Mouse (Mus musculus) midbrain, embryonic 13.5 days (tissue): ENCODE measurements at regions not wholly inside any gene's neighbourhood (a gene's known extent, or its start where the extent isn't known, plus 50 kb on each side); places are given as distances from the start of the nearest gene placed in this dataset.

ENCODE experiments used
- ATAC-seq: fragments of 200-750 bp; cut with Nextera tagmentation; 2 replicates; pipeline ENCODE4 v1.8.0; 2017; ENCODE audit warnings: mild to moderate bottlenecking, moderate TSS enrichment, moderate library complexity
- H3K27ac ChIP-seq: fragments of 300-500 bp; sonication (generic); 2 replicates; pipeline ENCODE4 v1.5.1; 2015; ENCODE audit warnings: inconsistent platforms, mild to moderate bottlenecking, moderate library complexity
- H3K27me3 ChIP-seq: fragments of 300-500 bp; sonication (generic); 2 replicates; pipeline ENCODE4 v1.6.1; 2015; ENCODE audit warnings: mild to moderate bottlenecking, inconsistent platforms
- H3K36me3 ChIP-seq: fragments of 300-500 bp; sonication (generic); 2 replicates; pipeline ENCODE4 v1.6.1; 2015; ENCODE audit warnings: mild to moderate bottlenecking, inconsistent platforms
- H3K4me1 ChIP-seq: fragments of 300-500 bp; sonication (generic); replicated peaks from 2 replicates; pipeline ENCODE4 v1.6.1; 2015; ENCODE audit warnings: inconsistent platforms
- H3K4me2 ChIP-seq: fragments of 300-500 bp; sonication (generic); replicated peaks from 2 replicates; pipeline ENCODE4 v1.6.1; 2015; ENCODE audit warnings: moderate library complexity, mild to moderate bottlenecking, inconsistent platforms
- H3K4me3 ChIP-seq: fragments of 300-500 bp; sonication (generic); replicated peaks from 2 replicates; pipeline ENCODE4 v1.5.1; 2015; ENCODE audit warnings: mild to moderate bottlenecking, inconsistent platforms
- H3K9ac ChIP-seq: fragments of 300-500 bp; sonication (generic); replicated peaks from 2 replicates; pipeline ENCODE4 v1.6.1; 2015; ENCODE audit warnings: mild to moderate bottlenecking, inconsistent platforms
- H3K9me3 ChIP-seq: fragments of 300-500 bp; sonication (generic); 2 replicates; pipeline ENCODE4 v1.6.1; 2016; ENCODE audit warnings: mild to moderate bottlenecking, inconsistent platforms
- WGBS: fragments of 180-500 bp; shearing (Covaris S2); methylation state at CpG from one replicate; pipeline ENCODE4 v1.1.7; 2015; 5-methylcytosine and 5-hydroxymethylcytosine counted together

DNA sequence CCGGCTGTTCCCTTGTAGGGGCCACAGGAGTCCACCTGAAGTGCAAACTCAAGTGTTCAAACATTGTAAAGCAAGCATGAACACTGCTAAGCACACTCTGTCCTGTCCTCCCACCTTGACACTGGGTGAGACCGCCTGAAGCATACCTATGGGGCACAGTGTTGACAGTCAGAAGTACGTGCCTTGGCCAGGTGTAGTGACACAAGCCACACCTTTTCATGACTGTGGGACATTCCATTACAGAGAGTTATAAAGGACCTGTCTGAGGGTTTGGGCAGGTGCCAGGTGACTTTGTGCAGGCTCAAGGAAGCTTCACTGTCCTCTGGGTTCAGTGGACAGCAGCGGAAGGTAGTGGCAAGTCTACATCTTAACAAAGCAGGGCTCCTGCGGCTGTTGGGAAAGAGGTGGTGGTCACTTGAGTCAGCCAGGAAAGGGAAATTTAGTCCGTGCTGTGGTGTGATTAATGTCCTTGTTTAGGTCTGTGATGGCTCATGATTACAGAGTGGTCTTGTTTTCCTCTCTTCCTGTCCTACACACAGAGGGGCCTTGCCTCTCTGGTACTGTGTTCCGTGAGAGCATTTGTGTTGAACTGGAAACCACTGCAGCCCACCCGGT, 112.5 kb downstream of the Nufip1 start:
- Histone ChIP-seq H3K27me3 (no peaks in the 10 kb centered on the region), H3K4me2 (no peak overlapping the region), H3K4me3 (no peak overlapping the region), H3K9ac (no peak overlapping the region), H3K9me3 (peaks cover 4% of the 10 kb centered on the region; the same call in 1 of the 2 replicates), H3K4me1 (peaks cover 22% of the 10 kb centered on the region), H3K27ac (no peak overlapping the region), H3K36me3 (no peaks in the 10 kb centered on the region)
- ATAC-seq = no peak
- 91% methylated on average over 8 of the region's 8 CpGs for WGBS

GRCm38 (mm10) chr14:76223903-76224302, 113.2 kb downstream of the Nufip1 start:
- 92% methylated on average over 2 of the region's 2 CpGs for WGBS
- H3K27ac ChIP-seq = no peak overlapping the region
- no peak overlapping the region for H3K9ac ChIP-seq

DNA sequence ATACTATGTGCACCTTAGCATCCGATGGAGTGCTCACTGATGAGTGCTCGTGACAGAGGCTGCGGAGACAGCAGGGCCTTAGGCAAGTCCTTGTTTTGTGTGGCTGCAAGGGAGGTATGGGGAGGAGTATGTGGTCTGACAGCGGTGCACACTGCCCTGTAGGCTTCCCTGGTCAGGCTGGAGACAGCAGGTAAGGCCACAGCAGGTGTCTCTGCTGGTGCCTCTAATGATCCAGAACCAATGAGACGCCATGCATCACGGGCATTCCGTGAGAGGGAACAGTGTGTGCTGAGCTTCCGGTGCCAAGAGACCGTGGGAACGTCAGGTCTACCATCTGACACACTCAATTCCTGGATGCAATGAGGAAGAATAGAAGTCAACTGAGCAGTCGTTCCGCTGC, 114.8 kb downstream of the Nufip1 start:
- Histone ChIP-seq H3K4me1 (peaks cover 27% of the 10 kb centered on the region), H3K27me3 (no peaks in the 10 kb centered on the region), H3K36me3 (no peaks in the 10 kb centered on the region), H3K4me2 (no peak overlapping the region), H3K4me3 (no peak overlapping the region), H3K9ac (no peak overlapping the region), H3K27ac (no peak overlapping the region), H3K9me3 (no peaks in the 10 kb centered on the region)
- no peak for ATAC-seq
- WGBS = 78% methylated on average over 12 of the region's 12 CpGs

More at GRCm38 (mm10) chr14:76223903-76224302, 113.2 kb downstream of the Nufip1 start:
- Histone ChIP-seq H3K9me3 (no peaks in the 10 kb centered on the region), H3K27me3 (no peaks in the 10 kb centered on the region), H3K4me2 (no peak overlapping the region), H3K4me3 (no peak overlapping the region), H3K4me1 (peaks cover 22% of the 10 kb centered on the region), H3K36me3 (no peaks in the 10 kb centered on the region)
- ATAC-seq = no peak

- Histone ChIP-seq H3K9me3 (no peaks in the 10 kb centered on the region), H3K27ac (no peak overlapping the region), H3K27me3 (no peaks in the 10 kb centered on the region), H3K4me2 (no peak overlapping the region), H3K4me1 (peaks cover 16% of the 10 kb centered on the region), H3K36me3 (no peaks in the 10 kb centered on the region), H3K4me3 (no peak overlapping the region), H3K9ac (no peak overlapping the region)
- no peak for ATAC-seq
- WGBS = 76% methylated on average over 4 of the region's 4 CpGs
Measured at GRCm38 (mm10) chr14:76226621-76227297, 116.1 kb downstream of the Nufip1 start.

DNA sequence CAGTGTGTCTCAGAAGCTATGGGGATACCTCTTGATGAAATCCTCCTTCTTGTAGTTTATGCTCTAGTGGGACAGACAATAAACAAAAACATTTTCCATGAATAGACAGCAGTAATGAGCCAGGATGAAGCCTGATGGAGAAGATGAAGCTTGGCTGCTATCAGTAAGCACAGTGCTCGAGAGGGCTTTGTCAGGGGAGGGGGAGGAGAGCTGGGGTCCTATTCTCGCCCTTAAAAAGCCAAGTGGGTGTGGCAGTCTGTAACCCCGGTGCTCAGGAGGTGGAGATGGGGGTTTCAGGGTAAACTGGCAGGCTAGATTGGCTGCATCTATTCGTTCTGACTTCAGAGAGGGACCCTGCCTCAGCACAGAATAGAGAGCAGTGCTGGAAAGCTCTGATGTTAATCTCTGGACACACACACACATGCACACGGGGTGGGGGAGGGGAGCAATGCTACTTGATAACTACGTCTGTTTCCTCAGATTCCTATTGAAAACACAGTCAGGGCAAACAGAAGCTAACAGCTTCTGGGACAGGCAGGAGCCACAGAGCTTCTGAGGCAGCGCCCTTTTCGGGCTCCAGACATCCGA, 118.4 kb downstream of the Nufip1 start:
- H3K4me2 ChIP-seq = no peak overlapping the region
- no peak overlapping the region for H3K9ac ChIP-seq
- H3K36me3 ChIP-seq = no peaks in the 10 kb centered on the region
- H3K27ac ChIP-seq = no peak overlapping the region
- no peaks in the 10 kb centered on the region for H3K27me3 ChIP-seq
- no peaks in the 10 kb centered on the region for H3K9me3 ChIP-seq
- H3K4me3 ChIP-seq = no peak overlapping the region
- 54% methylated on average over 9 of the region's 9 CpGs for WGBS
- no peak for ATAC-seq
- H3K4me1 ChIP-seq = peaks cover 5% of the 10 kb centered on the region; the same call in 1 of the 2 replicates

- no peak overlapping the region for H3K4me2 ChIP-seq
- no peaks in the 10 kb centered on the region for H3K9me3 ChIP-seq
- no peak overlapping the region for H3K4me3 ChIP-seq
- no peaks in the 10 kb centered on the region for H3K27me3 ChIP-seq
- H3K4me1 ChIP-seq = peaks cover 23% of the 10 kb centered on the region
- no peak for ATAC-seq
- H3K9ac ChIP-seq = no peak overlapping the region
- H3K36me3 ChIP-seq = no peaks in the 10 kb centered on the region
- H3K27ac ChIP-seq = no peak overlapping the region
- WGBS = 86% methylated on average over 14 of the region's 14 CpGs
Measured at GRCm38 (mm10) chr14:76239856-76240493, 129.3 kb downstream of the Nufip1 start.

GRCm38 (mm10) chr14:76243581-76244337, 133.1 kb downstream of the Nufip1 start:
- Histone ChIP-seq H3K9ac (peak overlapping the region; percentile 39; the same call in 1 of the 2 replicates), H3K27me3 (no peaks in the 10 kb centered on the region), H3K4me1 (peaks cover 28% of the 10 kb centered on the region), H3K36me3 (no peaks in the 10 kb centered on the region), H3K4me2 (peak overlapping the region; percentile 25; the same call in 1 of the 2 replicates), H3K4me3 (no peak overlapping the region), H3K9me3 (no peaks in the 10 kb centered on the region), H3K27ac (peak overlapping the region; percentile 64)
- peak; percentile 47 for ATAC-seq
- 64% methylated on average over 14 of the region's 14 CpGs for WGBS

DNA sequence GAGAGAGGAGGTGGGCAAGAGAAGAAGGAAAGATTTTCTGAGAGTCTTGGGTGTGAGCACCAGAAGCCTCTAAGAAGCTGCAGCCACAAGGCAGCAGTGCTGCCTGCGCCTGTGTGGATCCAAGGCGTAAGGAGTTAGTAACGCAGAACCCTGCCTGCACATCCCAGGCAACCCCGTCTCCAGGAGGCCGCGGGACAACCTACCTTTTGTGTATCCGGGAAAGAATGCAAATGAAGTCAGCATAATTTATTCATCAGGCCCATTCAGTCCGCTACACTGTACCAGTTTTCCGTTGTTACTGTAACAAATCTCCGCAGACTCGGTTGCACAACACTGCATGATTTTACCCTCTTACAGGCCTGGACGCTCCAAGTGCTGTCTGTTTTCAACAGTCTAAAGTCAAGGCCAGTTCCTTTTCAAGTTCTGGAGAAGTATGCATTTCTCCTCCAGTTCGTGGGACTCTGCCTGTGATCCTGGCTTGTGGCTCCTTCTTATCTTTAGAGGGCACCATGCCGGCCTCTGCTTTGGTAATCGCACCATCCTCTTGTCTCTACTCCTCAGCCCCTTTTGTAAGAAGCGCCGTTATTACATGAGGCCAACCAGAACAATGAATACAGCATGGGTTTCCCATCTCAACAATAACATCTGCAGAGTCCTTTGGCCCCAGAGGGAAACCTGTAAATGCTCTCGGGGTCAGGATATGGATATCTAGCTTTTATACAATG, 133.8 kb downstream of the Nufip1 start:
- H3K27ac ChIP-seq = peak overlapping the region; percentile 64
- H3K9ac ChIP-seq = peak overlapping the region; percentile 39; the same call in 1 of the 2 replicates
- no peaks in the 10 kb centered on the region for H3K9me3 ChIP-seq
- peak; percentile 88 for ATAC-seq
- H3K27me3 ChIP-seq = no peaks in the 10 kb centered on the region
- H3K4me1 ChIP-seq = peaks cover 35% of the 10 kb centered on the region
- WGBS = 17% methylated on average over 18 of the region's 18 CpGs
- no peak overlapping the region for H3K4me3 ChIP-seq
- peak overlapping the region; percentile 25 for H3K4me2 ChIP-seq
- no peaks in the 10 kb centered on the region for H3K36me3 ChIP-seq

DNA sequence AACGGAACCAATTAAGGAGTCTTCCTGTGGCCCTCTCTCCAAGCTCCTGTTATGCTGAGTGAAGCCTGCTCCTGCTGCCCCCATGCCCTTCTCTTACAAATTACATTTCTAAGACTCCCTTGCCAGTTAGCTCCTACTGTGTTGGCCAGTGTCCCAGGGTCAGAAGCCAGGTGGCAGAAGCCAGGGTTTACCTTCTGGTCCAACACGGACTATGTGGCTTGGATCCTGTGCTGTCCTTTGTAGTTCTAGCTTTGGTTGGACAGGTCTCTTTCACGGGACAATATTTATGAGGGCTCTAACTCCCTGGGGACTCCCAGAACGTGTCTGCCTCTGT, 134.3 kb downstream of the Nufip1 start:
- Histone ChIP-seq H3K4me1 (peaks cover 37% of the 10 kb centered on the region), H3K36me3 (no peaks in the 10 kb centered on the region), H3K4me3 (no peak overlapping the region), H3K27ac (peak overlapping the region; percentile 64), H3K9ac (no peak overlapping the region), H3K4me2 (no peak overlapping the region), H3K9me3 (no peaks in the 10 kb centered on the region), H3K27me3 (no peaks in the 10 kb centered on the region)
- no peak for ATAC-seq
- WGBS = 63% methylated on average over 4 of the region's 4 CpGs

- Histone ChIP-seq H3K27me3 (no peaks in the 10 kb centered on the region), H3K4me3 (no peak overlapping the region), H3K27ac (no peak overlapping the region), H3K4me1 (peaks cover 37% of the 10 kb centered on the region), H3K36me3 (no peaks in the 10 kb centered on the region), H3K9me3 (no peaks in the 10 kb centered on the region), H3K9ac (no peak overlapping the region), H3K4me2 (no peak overlapping the region)
- 84% methylated on average over 4 of the region's 4 CpGs for WGBS
- ATAC-seq = no peak
Measured at GRCm38 (mm10) chr14:76247664-76248063, 137.0 kb downstream of the Nufip1 start.

- ATAC-seq = no peak
- peaks cover 54% of the 10 kb centered on the region for H3K4me1 ChIP-seq
- H3K9me3 ChIP-seq = no peaks in the 10 kb centered on the region
- H3K27me3 ChIP-seq = no peaks in the 10 kb centered on the region
- no peak overlapping the region for H3K4me2 ChIP-seq
- 30% methylated on average over 2 of the region's 3 CpGs for WGBS
- H3K27ac ChIP-seq = peak overlapping the region; percentile 86
- H3K4me3 ChIP-seq = no peak overlapping the region
- H3K9ac ChIP-seq = no peak overlapping the region
- H3K36me3 ChIP-seq = no peaks in the 10 kb centered on the region
Measured at GRCm38 (mm10) chr14:76253850-76254249, 143.2 kb downstream of the Nufip1 start.
